Mouse (Mus musculus) forebrain, embryonic 10.5 days (tissue): ENCODE data around the gene Ubn2. TPM values are rescaled to one million over a fixed set of nuclear protein-coding genes. Genes with fewer than 3 reads are reported as not detected.
"Not testable (repeated sequence)": the region's sequence is repeated elsewhere in the genome, so short reads cannot be mapped to it uniquely, and the experiment has no call there.

Experiments
- DNase-seq: peaks from one replicate; pipeline ENCODE4 v3.0.0-alpha.2; 2017; ENCODE audit warnings: low spot score; ENCODE audit errors: extremely low spot score
- H3K27ac ChIP-seq: fragments of 300-500 bp; sonication (generic); 2 replicates; pipeline ENCODE4 v1.5.1; 2016; ENCODE audit warnings: mild to moderate bottlenecking
- H3K27me3 ChIP-seq: fragments of 300-500 bp; sonication (generic); 2 replicates; pipeline ENCODE4 v1.6.1; 2016; ENCODE audit warnings: mild to moderate bottlenecking; ENCODE audit not compliant: poor library complexity, severe bottlenecking
- H3K36me3 ChIP-seq: fragments of 300-500 bp; sonication (generic); replicated peaks from 2 replicates; pipeline ENCODE4 v1.6.1; 2016; ENCODE audit warnings: mild to moderate bottlenecking, moderate library complexity
- H3K4me1 ChIP-seq: fragments of 300-500 bp; sonication (generic); 2 replicates; pipeline ENCODE4 v1.6.1; 2016
- H3K4me3 ChIP-seq: fragments of 300-500 bp; sonication (generic); 2 replicates; pipeline ENCODE4 v1.5.1; 2016; ENCODE audit warnings: mild to moderate bottlenecking, moderate library complexity
- H3K9me3 ChIP-seq: fragments of 300-500 bp; sonication (generic); 2 replicates; pipeline ENCODE4 v1.6.1; 2016; ENCODE audit warnings: mild to moderate bottlenecking, moderate library complexity
- WGBS: fragments of 180-500 bp; shearing (Covaris S2); methylation state at CpG from one replicate; pipeline ENCODE4 v1.1.7; 2016; 5-methylcytosine and 5-hydroxymethylcytosine counted together
- polyA plus RNA-seq: library from polyadenylated mRNA; unstranded; fragments of >200 nt; fragmentation: Nextera tagmentation; extraction: Ambion mirVana; gene quantifications from 2 replicates; pipeline ENCODE4 v1.2.1, GENCODE M21; 2016

Gene Ubn2
- polyA plus RNA-seq, 1 experiment from 2014 or later, result 15.3 TPM

GRCm38 (mm10) chr6:38495641-38496040 is 61.9 kb downstream of the Ubn2 start:
- WGBS, result 78% methylated on average over 4 of the region's 4 CpGs
- H3K27ac ChIP-seq, result no peak overlapping the region
- DNase-seq, result no peak
- H3K4me3 ChIP-seq, result no peak overlapping the region
- no peaks in the 10 kb centered on the region for H3K9me3 ChIP-seq
- no peaks in the 10 kb centered on the region for H3K27me3 ChIP-seq
- H3K4me1 ChIP-seq, result no peaks in the 10 kb centered on the region
- H3K36me3 ChIP-seq, result peaks cover 82% of the 10 kb centered on the region

DNA sequence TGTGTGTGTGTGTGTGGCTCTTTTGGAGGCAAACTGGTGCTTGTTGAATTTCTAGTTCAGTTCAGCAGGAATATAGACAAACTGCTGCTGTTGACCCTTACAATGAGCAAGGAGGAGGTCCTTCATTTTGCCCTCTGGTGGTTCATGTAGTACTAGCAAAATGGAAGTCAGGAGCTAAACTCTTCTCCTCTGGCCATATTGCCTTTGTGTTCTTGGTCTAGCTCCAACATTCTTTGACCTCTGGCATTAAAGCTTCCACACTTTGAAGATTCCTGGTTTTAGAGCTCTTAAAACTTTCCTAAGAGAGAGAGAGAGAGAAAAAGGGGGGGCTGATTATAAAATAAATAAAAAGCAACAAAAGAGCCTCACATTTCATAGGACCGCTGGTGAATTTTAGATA is 78.3 kb downstream of the Ubn2 start:
- no peak overlapping the region for H3K4me3 ChIP-seq
- no peaks in the 10 kb centered on the region for H3K9me3 ChIP-seq
- no peaks in the 10 kb centered on the region for H3K4me1 ChIP-seq
- H3K36me3 ChIP-seq, result 0 out of 2 replicates have a peak, but pooled peaks cover 2% of the 10 kb centered on the region
- no peak for DNase-seq
- no peaks in the 10 kb centered on the region for H3K27me3 ChIP-seq
- 95% methylated on average over 1 of the region's 1 CpGs for WGBS
- H3K27ac ChIP-seq, result no peak overlapping the region

DNA sequence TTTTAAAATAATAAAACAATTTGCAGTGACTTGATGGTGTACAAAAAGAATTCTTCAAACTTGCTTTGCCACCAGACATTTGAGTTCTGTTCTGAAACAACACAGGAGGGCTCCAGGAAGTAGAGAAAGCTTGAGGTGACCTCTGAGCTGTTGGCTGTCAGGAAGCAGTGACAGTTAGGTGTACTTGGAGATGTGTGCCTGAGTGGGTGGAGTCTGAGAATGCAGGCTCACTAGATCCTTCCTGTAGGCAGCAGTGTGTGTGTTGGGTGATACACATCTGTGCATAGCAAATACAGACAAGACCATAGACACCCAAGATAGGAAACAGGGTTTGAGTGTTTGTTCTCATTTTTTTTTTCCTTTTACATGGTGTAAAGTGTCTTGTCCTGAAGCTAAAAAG is 79.1 kb downstream of the Ubn2 start:
- H3K27me3 ChIP-seq, result no peaks in the 10 kb centered on the region
- H3K27ac ChIP-seq, result no peak overlapping the region
- H3K4me3 ChIP-seq, result no peak overlapping the region
- no peaks in the 10 kb centered on the region for H3K9me3 ChIP-seq
- H3K4me1 ChIP-seq, result no peaks in the 10 kb centered on the region
- 0 out of 2 replicates have a peak, but pooled peaks cover 2% of the 10 kb centered on the region for H3K36me3 ChIP-seq
- DNase-seq, result no peak

DNA sequence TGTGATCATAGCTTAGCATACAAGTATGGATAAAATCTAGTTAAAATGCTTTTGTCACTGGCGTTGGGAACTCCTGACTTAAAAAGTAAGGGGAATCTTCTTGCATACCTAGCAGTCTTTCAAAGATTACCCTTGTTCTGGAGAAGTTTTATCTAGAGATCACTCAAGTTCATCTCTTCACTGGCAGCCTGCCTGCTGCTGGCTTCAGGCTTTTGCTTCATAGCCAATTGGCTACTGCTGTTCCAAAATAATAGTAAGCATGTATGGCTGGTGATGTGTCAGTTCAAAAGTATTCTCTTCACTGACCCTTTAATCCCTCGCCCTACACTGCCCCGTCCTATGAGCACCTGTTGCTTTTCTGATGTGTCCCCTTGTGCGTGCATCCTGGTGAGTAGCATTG is 81.5 kb downstream of the Ubn2 start:
- H3K4me3 ChIP-seq, result no peak overlapping the region
- no peak for DNase-seq
- H3K9me3 ChIP-seq, result no peaks in the 10 kb centered on the region
- no peak overlapping the region for H3K27ac ChIP-seq
- WGBS, result 91% methylated on average over 4 of the region's 4 CpGs
- no peaks in the 10 kb centered on the region for H3K27me3 ChIP-seq
- no peaks in the 10 kb centered on the region for H3K36me3 ChIP-seq
- H3K4me1 ChIP-seq, result no peaks in the 10 kb centered on the region

GRCm38 (mm10) chr6:38523851-38524250 is 90.1 kb downstream of the Ubn2 start:
- H3K4me3 ChIP-seq, result no peak overlapping the region
- 0 out of 2 replicates have a peak, but pooled peaks cover 7% of the 10 kb centered on the region for H3K4me1 ChIP-seq
- 21% methylated on average over 8 of the region's 8 CpGs for WGBS

DNA sequence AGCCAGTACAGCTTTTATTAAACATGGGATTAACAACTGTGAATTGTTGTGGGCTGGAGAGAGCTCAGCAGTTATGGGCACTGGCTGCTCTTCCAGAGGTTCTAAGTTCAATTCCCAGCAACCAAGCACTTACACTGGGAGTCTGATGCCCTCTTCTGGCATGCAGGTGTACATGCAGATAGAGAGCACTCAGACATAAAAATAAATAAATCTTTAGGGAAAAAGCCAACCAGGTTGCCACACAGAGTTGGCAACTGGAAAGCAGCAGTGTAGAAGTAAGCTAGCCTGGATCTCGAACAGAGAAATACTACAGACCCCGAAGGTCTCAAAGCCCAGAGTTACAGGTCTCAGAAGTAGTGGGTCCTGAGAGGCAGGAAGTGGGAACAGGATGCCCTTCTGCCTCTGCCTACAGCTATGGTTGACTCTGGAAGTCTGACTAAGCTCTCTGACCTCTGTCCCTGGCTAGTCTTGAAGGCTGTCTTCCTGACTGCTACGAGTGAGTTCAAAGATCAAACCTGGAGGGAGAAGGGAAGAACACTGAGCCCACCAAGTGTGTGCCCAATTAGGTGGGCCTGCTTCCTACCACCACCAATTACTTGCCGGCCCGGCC is 97.6 kb downstream of the Ubn2 start:
- H3K27me3 ChIP-seq, result no peaks in the 10 kb centered on the region
- H3K36me3 ChIP-seq, result no peaks in the 10 kb centered on the region
- 63% methylated on average over 5 of the region's 5 CpGs for WGBS
- peaks cover 25% of the 10 kb centered on the region for H3K4me1 ChIP-seq
- DNase-seq, result no peak
- H3K27ac ChIP-seq, result no peak overlapping the region
- H3K9me3 ChIP-seq, result no peaks in the 10 kb centered on the region
- no peak overlapping the region for H3K4me3 ChIP-seq

More at GRCm38 (mm10) chr6:38523851-38524250, 90.1 kb downstream of the Ubn2 start:
- no peaks in the 10 kb centered on the region for H3K9me3 ChIP-seq
- DNase-seq, result no peak
- peaks cover 3% of the 10 kb centered on the region; the same call in 1 of the 2 replicates for H3K36me3 ChIP-seq
- no peak overlapping the region for H3K27ac ChIP-seq
- H3K27me3 ChIP-seq, result no peaks in the 10 kb centered on the region

- H3K27me3 ChIP-seq, result no peaks in the 10 kb centered on the region
- H3K27ac ChIP-seq, result peak overlapping the region; percentile 98
- no peaks in the 10 kb centered on the region for H3K9me3 ChIP-seq
- WGBS, result 11% methylated on average over 25 of the region's 25 CpGs
- H3K36me3 ChIP-seq, result no peaks in the 10 kb centered on the region
- no peak for DNase-seq
- H3K4me3 ChIP-seq, result peak overlapping the region; percentile 89
- H3K4me1 ChIP-seq, result peaks cover 25% of the 10 kb centered on the region
These were observed 99.0 kb downstream of the Ubn2 start for GRCm38 (mm10) chr6:38532500-38533420.

DNA sequence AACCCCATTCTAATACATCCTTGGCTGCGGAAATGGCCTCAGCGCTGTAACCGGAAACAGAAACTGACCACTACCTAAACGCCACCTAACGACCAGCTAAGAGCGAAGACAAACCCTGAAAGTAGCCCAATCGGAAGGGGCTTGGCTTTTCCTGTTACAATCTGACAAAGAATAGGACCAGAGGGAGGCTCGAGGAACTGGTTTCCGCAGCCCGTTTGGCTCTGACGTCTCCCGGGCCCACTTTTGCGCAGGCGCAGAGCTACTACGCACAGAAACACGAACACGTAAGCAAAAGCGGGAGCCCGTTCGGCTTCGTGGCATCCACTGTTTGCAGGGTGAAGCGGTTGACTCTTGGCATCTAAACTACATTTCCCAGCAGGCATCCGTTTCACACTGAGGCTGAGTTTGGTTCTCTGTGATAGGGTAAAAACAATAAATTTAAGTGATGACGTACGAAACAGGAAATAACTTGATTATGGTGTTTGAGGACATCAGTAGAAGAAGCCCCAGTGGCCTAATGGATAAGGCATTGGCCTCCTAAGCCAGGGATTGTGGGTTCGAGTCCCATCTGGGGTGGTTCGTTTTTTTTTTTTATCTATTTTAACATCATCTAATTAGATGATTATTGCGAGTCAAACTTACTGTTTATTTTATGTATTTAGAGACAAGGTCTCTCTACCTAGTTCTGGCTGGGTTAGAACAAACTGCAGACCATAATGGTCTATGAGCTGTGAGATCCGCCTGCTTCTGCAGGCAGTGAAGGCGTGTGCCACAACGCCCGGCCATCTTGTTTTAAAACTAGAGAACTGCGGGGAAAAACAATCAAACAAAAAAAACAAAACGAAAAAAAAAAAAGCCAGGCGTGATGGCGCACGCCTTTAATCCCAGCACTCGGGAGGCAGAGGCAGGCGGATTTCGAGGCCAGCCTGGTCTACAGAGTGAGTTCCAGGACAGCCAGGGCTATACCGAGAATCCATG is 100.0 kb downstream of the Ubn2 start, which contains the start of gene Fmc1:
Gene Fmc1 (plus strand): TSS at position 75 of the 978 bp plus-strand sequence.
- peak within 1 kb of the TSS; percentile 98 for H3K27ac ChIP-seq
- 7% methylated on average over 41 of the region's 41 CpGs for WGBS
- no peaks in the 10 kb centered on the region for H3K36me3 ChIP-seq
- DNase-seq, result peak; percentile 98
- peaks cover 25% of the 10 kb centered on the region for H3K4me1 ChIP-seq
- H3K27me3 ChIP-seq, result no peaks in the 10 kb centered on the region
- no peaks in the 10 kb centered on the region for H3K9me3 ChIP-seq
- H3K4me3 ChIP-seq, result peak within 1 kb of the TSS; percentile 89

DNA sequence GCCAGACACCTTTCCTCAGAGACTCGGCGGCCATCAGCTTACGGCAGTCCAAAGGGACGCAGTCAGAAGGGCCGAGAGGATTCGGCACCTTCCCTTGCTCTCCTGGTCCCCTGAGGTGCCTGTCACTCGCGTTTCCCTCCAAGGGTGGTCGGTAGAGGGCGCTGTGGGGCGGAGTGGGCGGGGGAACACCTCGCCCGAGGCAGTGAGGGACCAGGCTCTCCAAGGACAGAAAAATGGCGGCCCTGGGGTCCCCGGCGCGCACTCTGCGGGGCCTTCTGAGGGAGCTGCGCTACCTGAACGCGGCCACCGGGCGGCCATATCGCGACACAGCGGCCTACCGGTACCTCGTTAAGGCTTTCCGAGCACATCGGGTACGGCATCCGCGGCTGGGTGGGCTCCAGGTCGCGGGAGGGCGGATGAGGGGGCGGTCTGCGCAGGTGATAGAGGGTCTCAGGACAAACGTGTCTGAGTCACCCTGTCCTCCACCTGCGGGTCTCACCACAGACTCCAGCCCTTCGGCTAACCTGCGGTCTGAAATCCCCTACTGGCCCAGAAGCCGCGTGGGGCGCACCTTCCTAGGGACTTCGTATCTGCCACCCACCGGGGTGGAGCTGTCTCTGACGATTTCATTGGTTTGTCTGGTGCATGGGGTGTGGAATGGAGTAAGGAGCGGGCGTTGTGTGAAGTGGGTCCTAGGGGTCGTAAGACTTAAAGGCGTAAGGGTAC is 101.1 kb downstream of the Ubn2 start:
- Histone ChIP-seq H3K27ac (peak overlapping the region; percentile 98), H3K4me3 (peak overlapping the region; percentile 89), H3K9me3 (no peaks in the 10 kb centered on the region), H3K27me3 (no peaks in the 10 kb centered on the region), H3K36me3 (peaks cover 10% of the 10 kb centered on the region), H3K4me1 (peaks cover 25% of the 10 kb centered on the region)
- 1% methylated on average over 53 of the region's 53 CpGs for WGBS
- DNase-seq, result peak; percentile 100

GRCm38 (mm10) chr6:38535366-38535690 is 101.6 kb downstream of the Ubn2 start:
- Histone ChIP-seq H3K9me3 (no peaks in the 10 kb centered on the region), H3K36me3 (peaks cover 15% of the 10 kb centered on the region), H3K4me1 (peaks cover 25% of the 10 kb centered on the region), H3K27me3 (no peaks in the 10 kb centered on the region), H3K4me3 (peak overlapping the region; percentile 89), H3K27ac (peak overlapping the region; percentile 98)
- DNase-seq, result no peak
- 2% methylated on average over 9 of the region's 9 CpGs for WGBS

GRCm38 (mm10) chr6:38535788-38536187 is 102.0 kb downstream of the Ubn2 start:
- Histone ChIP-seq H3K36me3 (peaks cover 20% of the 10 kb centered on the region), H3K27me3 (no peaks in the 10 kb centered on the region), H3K27ac (no peak overlapping the region), H3K9me3 (no peaks in the 10 kb centered on the region), H3K4me3 (peak overlapping the region; percentile 89), H3K4me1 (peaks cover 25% of the 10 kb centered on the region)
- DNase-seq, result no peak
- 82% methylated on average over 1 of the region's 1 CpGs for WGBS

GRCm38 (mm10) chr6:38544141-38544540 is 110.4 kb downstream of the Ubn2 start:
- H3K4me1 ChIP-seq, H3K27me3 ChIP-seq, DNase-seq, H3K9me3 ChIP-seq, H3K4me3 ChIP-seq, H3K27ac ChIP-seq: not testable (repeated sequence)
- 91% methylated on average over 5 of the region's 5 CpGs for WGBS
- peaks cover 18% of the 10 kb centered on the region for H3K36me3 ChIP-seq
